Mouse (Mus musculus) kidney, postnatal 0 days (tissue): Measurements from ENCODE around the gene Slc48a1. TPM values are rescaled to one million over a fixed set of nuclear protein-coding genes. Genes with fewer than 3 reads are reported as not detected.

Source experiments
- ATAC-seq: fragments of 200-750 bp; cut with Nextera tagmentation; replicated peaks from 2 replicates; pipeline ENCODE4 v1.8.0; 2017; ENCODE audit warnings: low read depth, moderate number of reproducible peaks, moderate TSS enrichment, moderate library complexity; ENCODE audit not compliant: low FRiP score
- DNase-seq: peaks from one replicate; pipeline ENCODE4 v3.0.0-alpha.2; 2016; ENCODE audit warnings: low spot score
- H3K27ac ChIP-seq: fragments of 300-500 bp; sonication (generic); 2 replicates; pipeline ENCODE4 v1.5.1; 2014; ENCODE audit warnings: mild to moderate bottlenecking
- H3K27me3 ChIP-seq: fragments of 300-500 bp; sonication (generic); 2 replicates; pipeline ENCODE4 v1.6.1; 2014; ENCODE audit warnings: low read length, mixed read lengths; ENCODE audit not compliant: insufficient read depth
- H3K36me3 ChIP-seq: fragments of 300-500 bp; sonication (generic); 2 replicates; pipeline ENCODE4 v1.6.1; 2014; ENCODE audit warnings: low read length, mixed read lengths; ENCODE audit not compliant: insufficient read depth
- H3K4me1 ChIP-seq: fragments of 300-500 bp; sonication (generic); replicated peaks from 2 replicates; pipeline ENCODE4 v1.6.1; 2014; ENCODE audit warnings: antibody characterized with exemption, low read length, mixed read lengths; ENCODE audit not compliant: insufficient read depth
- H3K4me2 ChIP-seq: fragments of 300-500 bp; sonication (generic); 2 replicates; pipeline ENCODE4 v1.6.1; 2014; ENCODE audit warnings: mild to moderate bottlenecking, low read length, moderate library complexity, mixed read lengths
- H3K4me3 ChIP-seq: fragments of 300-500 bp; sonication (generic); replicated peaks from 2 replicates; pipeline ENCODE4 v1.5.1; 2014; ENCODE audit warnings: low read depth, low read length
- H3K9ac ChIP-seq: fragments of 300-500 bp; sonication (generic); 2 replicates; pipeline ENCODE4 v1.6.1; 2014; ENCODE audit warnings: low read depth, low read length
- H3K9me3 ChIP-seq: fragments of 300-500 bp; sonication (generic); replicated peaks from 2 replicates; pipeline ENCODE4 v1.6.1; 2016; ENCODE audit warnings: low read length, inconsistent platforms, mixed read lengths
- CTCF ChIP-seq: IDR thresholded peaks from 2 replicates; pipeline ENCODE4 v1.5.1; 2016; ENCODE audit warnings: antibody characterized with exemption, low read depth, mild to moderate bottlenecking, moderate library complexity
- WGBS: fragments of 180-500 bp; shearing (Covaris S2); extraction: QIAGEN DNeasy Blood & Tissue Kit; methylation state at CpG from one replicate; pipeline ENCODE4 v1.1.7; 2014; 5-methylcytosine and 5-hydroxymethylcytosine counted together
- polyA plus RNA-seq: library from polyadenylated mRNA; unstranded; fragments of >200 nt; fragmentation: Nextera tagmentation; extraction: Ambion mirVana; gene quantifications from 2 replicates; pipeline ENCODE4 v1.2.1, GENCODE M21; 2015

The Slc48a1 gene
- polyA plus RNA-seq, 1 experiment from 2014 or later = 86.9 TPM

GRCm38 (mm10) chr15:97799446-97799845 lies 21.1 kb downstream of the Slc48a1 start:
- no peaks in the 10 kb centered on the region for H3K9me3 ChIP-seq
- WGBS = 88% methylated on average over 11 of the region's 11 CpGs
- no peak for DNase-seq
- H3K9ac ChIP-seq = no peak overlapping the region
- no peak overlapping the region for H3K27ac ChIP-seq
- no peak for TF ChIP-seq CTCF
- no peaks in the 10 kb centered on the region for H3K27me3 ChIP-seq
- no peak overlapping the region for H3K4me3 ChIP-seq
- no peak for ATAC-seq
- peaks cover 62% of the 10 kb centered on the region for H3K36me3 ChIP-seq
- no peak overlapping the region for H3K4me2 ChIP-seq
- H3K4me1 ChIP-seq = no peaks in the 10 kb centered on the region

GRCm38 (mm10) chr15:97800853-97801252 lies 22.5 kb downstream of the Slc48a1 start:
- H3K4me3 ChIP-seq = no peak overlapping the region
- no peak overlapping the region for H3K4me2 ChIP-seq
- ATAC-seq (no peak), DNase-seq (no peak)
- no peak for TF ChIP-seq CTCF
- peaks cover 49% of the 10 kb centered on the region for H3K36me3 ChIP-seq
- H3K4me1 ChIP-seq = no peaks in the 10 kb centered on the region
- H3K9me3 ChIP-seq = no peaks in the 10 kb centered on the region
- H3K27ac ChIP-seq = no peak overlapping the region
- 87% methylated on average over 13 of the region's 13 CpGs for WGBS
- no peaks in the 10 kb centered on the region for H3K27me3 ChIP-seq
- H3K9ac ChIP-seq = no peak overlapping the region

GRCm38 (mm10) chr15:97801811-97802210 lies 23.5 kb downstream of the Slc48a1 start:
- DNase-seq (no peak), ATAC-seq (no peak)
- Histone ChIP-seq H3K4me3 (no peak overlapping the region), H3K27ac (no peak overlapping the region), H3K4me1 (no peaks in the 10 kb centered on the region), H3K36me3 (peaks cover 47% of the 10 kb centered on the region), H3K4me2 (no peak overlapping the region), H3K9ac (no peak overlapping the region), H3K27me3 (no peaks in the 10 kb centered on the region), H3K9me3 (no peaks in the 10 kb centered on the region)
- 91% methylated on average over 7 of the region's 7 CpGs for WGBS
- TF ChIP-seq CTCF = no peak

GRCm38 (mm10) chr15:97802575-97802974 lies 24.3 kb downstream of the Slc48a1 start:
- Histone ChIP-seq H3K9ac (no peak overlapping the region), H3K4me2 (no peak overlapping the region), H3K4me1 (no peaks in the 10 kb centered on the region), H3K36me3 (peaks cover 47% of the 10 kb centered on the region), H3K4me3 (no peak overlapping the region), H3K27ac (no peak overlapping the region), H3K9me3 (no peaks in the 10 kb centered on the region), H3K27me3 (no peaks in the 10 kb centered on the region)
- ATAC-seq (no peak), DNase-seq (no peak)
- WGBS = 33% methylated on average over 13 of the region's 13 CpGs
- no peak for TF ChIP-seq CTCF

- no peak overlapping the region for H3K27ac ChIP-seq
- H3K9me3 ChIP-seq = no peaks in the 10 kb centered on the region
- no peak overlapping the region for H3K4me2 ChIP-seq
- H3K4me3 ChIP-seq = no peak overlapping the region
- no peak overlapping the region for H3K9ac ChIP-seq
- ATAC-seq (no peak), DNase-seq (no peak)
- TF ChIP-seq CTCF = no peak
- peaks cover 35% of the 10 kb centered on the region for H3K36me3 ChIP-seq
- no peaks in the 10 kb centered on the region for H3K27me3 ChIP-seq
- WGBS = 82% methylated on average over 12 of the region's 12 CpGs
- peaks cover 7% of the 10 kb centered on the region; the same call in 1 of the 2 replicates for H3K4me1 ChIP-seq
Observed at GRCm38 (mm10) chr15:97807867-97808266, 29.5 kb downstream of the Slc48a1 start.

- Histone ChIP-seq H3K36me3 (peaks cover 35% of the 10 kb centered on the region), H3K4me1 (peaks cover 13% of the 10 kb centered on the region; the same call in 1 of the 2 replicates), H3K27me3 (no peaks in the 10 kb centered on the region), H3K9me3 (no peaks in the 10 kb centered on the region), H3K4me2 (no peak overlapping the region), H3K4me3 (no peak overlapping the region), H3K9ac (no peak overlapping the region), H3K27ac (no peak overlapping the region)
- WGBS = 84% methylated on average over 14 of the region's 14 CpGs
- no peak for TF ChIP-seq CTCF
- DNase-seq (no peak), ATAC-seq (no peak)
Observed at GRCm38 (mm10) chr15:97808532-97808931, 30.2 kb downstream of the Slc48a1 start.

GRCm38 (mm10) chr15:97809206-97809605 lies 30.9 kb downstream of the Slc48a1 start:
- 89% methylated on average over 14 of the region's 14 CpGs for WGBS
- H3K4me1 ChIP-seq = peaks cover 20% of the 10 kb centered on the region
- H3K9me3 ChIP-seq = no peaks in the 10 kb centered on the region
- TF ChIP-seq CTCF = no peak
- no peak overlapping the region for H3K4me2 ChIP-seq
- no peak for DNase-seq
- no peaks in the 10 kb centered on the region for H3K27me3 ChIP-seq
- no peak overlapping the region for H3K27ac ChIP-seq
- no peak overlapping the region for H3K4me3 ChIP-seq
- no peak overlapping the region for H3K9ac ChIP-seq
- no peak for ATAC-seq
- H3K36me3 ChIP-seq = peaks cover 35% of the 10 kb centered on the region
